Mouse (Mus musculus): ENCODE measurements around the gene Gm28038. TPM values are rescaled to one million over a fixed set of nuclear protein-coding genes. Genes with fewer than 3 reads are reported as not detected.

Gm28038 gene
- polyA plus RNA-seq (2014; fragmentation: Nextera tagmentation; extraction: Ambion mirVana) = not detected in 2 replicates

DNA sequence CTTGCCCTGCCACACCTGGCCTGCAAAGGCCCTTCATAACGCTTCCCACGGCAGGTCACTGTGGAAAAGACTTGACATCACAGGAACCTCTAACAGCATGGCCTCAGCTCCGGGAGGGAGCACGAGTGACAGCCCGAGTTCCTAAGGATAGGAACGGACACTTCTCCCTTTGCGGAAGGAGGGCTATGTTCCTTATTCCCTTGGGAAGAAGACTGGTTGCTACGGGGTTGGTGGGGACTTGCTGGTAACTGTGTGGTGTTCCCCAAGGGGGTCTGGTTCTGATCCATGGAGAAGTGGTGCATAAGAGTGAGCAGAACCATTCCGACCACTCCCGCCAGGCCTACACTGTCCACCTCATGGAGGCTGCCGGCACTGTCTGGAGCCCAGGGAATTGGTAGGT is at the start of gene Gm28038:
Gene Gm28038, plus strand, starts transcription at position 301 of the 400 bp plus-strand sequence.
- H3K9ac ChIP-seq (ENCODE audit: low read length) = no peak within 1 kb of the TSS
- no peaks in the 10 kb centered on the region for H3K36me3 ChIP-seq (ENCODE audit: control insufficient read depth, insufficient read depth, low read length)
- DNase-seq (ENCODE audit: low spot score) (no peak), ATAC-seq (replicated peaks; ENCODE audit: low FRiP score) (no peak)
- WGBS = 89% methylated on average over 11 of the region's 11 CpGs
- no peak within 1 kb of the TSS for H3K4me3 ChIP-seq (ENCODE audit: low read depth, low read length)
- peaks cover 4% of the 10 kb centered on the region; the same call in 1 of the 2 replicates for H3K4me1 ChIP-seq (replicated peaks; ENCODE audit: control insufficient read depth, insufficient read depth, low read length)
- no peak within 1 kb of the TSS for H3K4me2 ChIP-seq (ENCODE audit: low read depth, low read length, severe bottlenecking)
- no peak within 1 kb of the TSS for H3K27ac ChIP-seq (ENCODE audit: low read depth, low read length)
- no peaks in the 10 kb centered on the region for H3K27me3 ChIP-seq (ENCODE audit: control insufficient read depth, insufficient read depth, low read length)
- no peaks in the 10 kb centered on the region for H3K9me3 ChIP-seq (ENCODE audit: control insufficient read depth, low read length)

DNA sequence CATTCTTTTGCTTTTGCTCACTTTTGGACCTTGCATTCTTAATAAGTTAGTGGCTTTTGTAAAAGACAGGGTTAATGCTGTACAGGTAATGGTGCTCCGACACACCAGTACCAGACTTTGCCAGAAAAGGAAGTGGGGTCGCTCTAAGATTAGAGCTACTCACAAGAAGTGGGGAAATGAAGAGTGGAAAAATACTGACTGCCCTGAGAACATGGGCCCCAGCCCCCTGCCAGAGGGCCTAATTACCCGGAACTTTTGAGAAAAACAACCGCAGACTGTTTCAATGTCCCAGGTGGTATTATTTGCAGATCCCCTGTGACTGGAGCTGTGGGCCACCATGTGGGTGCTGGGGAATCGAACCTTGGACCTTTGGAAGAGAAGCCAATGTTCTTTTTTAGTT is 45.2 kb upstream of the Gm28038 start:
- ATAC-seq (replicated peaks; ENCODE audit: low FRiP score) = no peak
- no peak overlapping the region for H3K4me2 ChIP-seq (ENCODE audit: low read depth, low read length, severe bottlenecking)
- H3K9ac ChIP-seq (ENCODE audit: low read length) = no peak overlapping the region
- no peaks in the 10 kb centered on the region for H3K27me3 ChIP-seq (ENCODE audit: control insufficient read depth, insufficient read depth, low read length)
- peaks cover 10% of the 10 kb centered on the region; the same call in 1 of the 2 replicates for H3K4me1 ChIP-seq (replicated peaks; ENCODE audit: control insufficient read depth, insufficient read depth, low read length)
- no peak for DNase-seq (ENCODE audit: low spot score)
- no peak overlapping the region for H3K27ac ChIP-seq (ENCODE audit: low read depth, low read length)
- no peaks in the 10 kb centered on the region for H3K9me3 ChIP-seq (ENCODE audit: control insufficient read depth, low read length)
- no peak overlapping the region for H3K4me3 ChIP-seq (ENCODE audit: low read depth, low read length)
- no peaks in the 10 kb centered on the region; the same call in 1 of the 2 replicates for H3K36me3 ChIP-seq (ENCODE audit: control insufficient read depth, insufficient read depth, low read length)
- WGBS = 87% methylated on average over 5 of the region's 5 CpGs

DNA sequence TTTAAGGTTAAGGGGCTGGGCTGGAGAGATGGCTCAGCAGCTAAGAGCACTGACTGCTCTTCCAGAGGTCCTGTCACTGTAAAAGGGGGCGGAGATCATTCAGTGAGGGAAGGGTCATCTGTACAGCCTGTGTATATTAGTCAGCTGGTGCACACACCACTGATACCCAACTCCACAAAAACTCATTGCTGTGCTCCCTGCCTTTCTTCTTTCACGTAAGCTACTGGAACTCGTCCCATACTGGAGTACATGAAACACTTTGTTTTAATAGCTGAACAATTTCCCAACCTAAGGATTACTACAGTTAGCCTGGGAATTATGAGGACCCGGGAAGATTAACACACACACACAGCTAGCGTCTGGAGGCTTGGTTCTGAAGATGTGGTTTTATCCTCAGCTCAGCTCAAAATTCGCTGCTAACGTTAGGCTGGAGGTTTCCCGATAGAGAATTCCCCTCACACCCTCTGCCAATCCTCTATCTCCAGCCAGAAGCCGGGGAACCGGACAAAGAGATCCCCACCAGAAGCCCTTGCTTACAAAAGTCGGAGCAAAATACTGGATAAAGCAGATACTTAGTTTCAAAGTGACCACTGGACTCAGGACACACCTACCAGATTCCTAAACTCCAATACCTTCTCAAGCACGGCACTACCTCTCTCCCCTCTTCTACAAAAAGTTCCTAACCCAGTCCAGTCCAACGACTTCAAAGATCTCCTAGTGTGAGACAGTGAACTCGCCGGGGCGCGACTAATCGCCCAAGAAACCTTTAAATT is 44.2 kb upstream of the Gm28038 start:
- peak overlapping the region; percentile 89 for H3K4me3 ChIP-seq (ENCODE audit: low read depth, low read length)
- 0 out of 2 replicates have a peak, but pooled peaks have one; percentile 5 for ATAC-seq (replicated peaks; ENCODE audit: low FRiP score)
- WGBS = 7% methylated on average over 18 of the region's 18 CpGs
- no peaks in the 10 kb centered on the region for H3K9me3 ChIP-seq (ENCODE audit: control insufficient read depth, low read length)
- DNase-seq (ENCODE audit: low spot score) = no peak
- peak overlapping the region; percentile 80 for H3K4me2 ChIP-seq (ENCODE audit: low read depth, low read length, severe bottlenecking)
- H3K27me3 ChIP-seq (ENCODE audit: control insufficient read depth, insufficient read depth, low read length) = no peaks in the 10 kb centered on the region
- H3K4me1 ChIP-seq (replicated peaks; ENCODE audit: control insufficient read depth, insufficient read depth, low read length) = peaks cover 10% of the 10 kb centered on the region; the same call in 1 of the 2 replicates
- H3K27ac ChIP-seq (ENCODE audit: low read depth, low read length) = peak overlapping the region; percentile 48; the same call in 1 of the 2 replicates
- H3K9ac ChIP-seq (ENCODE audit: low read length) = peak overlapping the region; percentile 74
- peaks cover 3% of the 10 kb centered on the region; the same call in 1 of the 2 replicates for H3K36me3 ChIP-seq (ENCODE audit: control insufficient read depth, insufficient read depth, low read length)

DNA sequence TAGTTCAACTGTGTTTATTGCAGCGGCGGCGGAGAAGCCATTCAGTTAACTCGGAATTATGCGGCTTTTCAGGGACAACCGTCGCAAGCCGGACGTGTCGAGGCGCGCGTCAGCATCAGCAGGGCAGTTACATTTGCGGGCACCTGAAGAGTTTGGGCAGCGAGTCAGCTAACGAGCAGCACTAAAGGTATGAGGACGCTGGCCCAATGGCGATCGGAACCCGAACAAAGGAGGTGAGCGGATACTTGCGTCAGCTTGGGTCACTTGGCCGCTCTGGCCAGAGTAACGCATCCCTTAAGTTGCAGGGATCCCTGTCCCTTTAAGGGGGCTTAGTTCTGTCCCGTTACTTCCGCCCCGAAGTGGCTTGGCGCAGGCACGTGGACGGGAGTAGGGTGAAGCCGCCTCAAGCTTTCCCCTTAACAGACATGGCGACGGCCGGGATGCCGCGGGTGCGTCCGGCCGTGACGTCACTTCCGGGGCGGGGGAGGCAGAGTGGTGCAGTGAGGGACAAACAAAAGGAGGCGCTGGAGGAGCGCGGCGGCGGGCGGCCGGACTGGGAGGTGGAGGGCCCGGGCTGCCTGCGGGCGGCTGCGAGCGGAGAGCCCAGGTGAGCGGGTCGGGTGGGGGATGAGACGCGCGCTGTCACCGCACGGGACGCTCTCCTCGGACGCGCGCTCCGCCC is 43.5 kb upstream of the Gm28038 start, which contains the start of gene Lrrc8a:
Gene Lrrc8a, plus strand, starts transcription at position 517 of the 682 bp plus-strand sequence.
- H3K9ac ChIP-seq (ENCODE audit: low read length) = peak within 1 kb of the TSS; percentile 89
- H3K4me2 ChIP-seq (ENCODE audit: low read depth, low read length, severe bottlenecking) = peak within 1 kb of the TSS; percentile 84
- ATAC-seq (replicated peaks; ENCODE audit: low FRiP score) (peak; percentile 96), DNase-seq (ENCODE audit: low spot score) (peak; percentile 100)
- peak within 1 kb of the TSS; percentile 84 for H3K27ac ChIP-seq (ENCODE audit: low read depth, low read length)
- no peaks in the 10 kb centered on the region for H3K27me3 ChIP-seq (ENCODE audit: control insufficient read depth, insufficient read depth, low read length)
- H3K4me3 ChIP-seq (ENCODE audit: low read depth, low read length) = peak within 1 kb of the TSS; percentile 89
- H3K4me1 ChIP-seq (replicated peaks; ENCODE audit: control insufficient read depth, insufficient read depth, low read length) = peaks cover 10% of the 10 kb centered on the region; the same call in 1 of the 2 replicates
- peaks cover 3% of the 10 kb centered on the region; the same call in 1 of the 2 replicates for H3K36me3 ChIP-seq (ENCODE audit: control insufficient read depth, insufficient read depth, low read length)
- WGBS = under 1% methylated on average over 65 of the region's 67 CpGs
- H3K9me3 ChIP-seq (ENCODE audit: control insufficient read depth, low read length) = no peaks in the 10 kb centered on the region

DNA sequence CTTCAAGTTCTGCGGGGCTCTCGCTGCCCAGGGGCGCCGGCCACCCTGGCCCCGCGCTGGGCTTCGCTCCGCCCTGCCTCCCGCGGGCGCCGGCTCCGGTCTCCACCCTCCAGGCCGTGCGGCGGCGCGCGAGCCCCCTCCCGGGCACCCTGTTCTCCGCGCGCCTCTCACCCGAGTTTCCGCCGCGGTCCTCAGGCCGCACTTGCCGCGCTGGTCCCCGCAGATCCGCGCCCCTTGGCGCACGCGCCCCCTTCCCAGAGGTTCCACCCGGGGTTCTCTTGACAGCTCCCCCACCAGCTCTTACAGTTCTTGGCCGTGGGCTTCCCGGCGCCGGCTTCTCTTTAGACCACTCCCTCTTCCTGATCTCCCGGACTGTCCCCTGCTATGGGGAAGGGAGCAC is 43.0 kb upstream of the Gm28038 start:
- no peaks in the 10 kb centered on the region for H3K9me3 ChIP-seq (ENCODE audit: control insufficient read depth, low read length)
- ATAC-seq (replicated peaks; ENCODE audit: low FRiP score) (peak; percentile 88), DNase-seq (ENCODE audit: low spot score) (peak; percentile 85)
- peak overlapping the region; percentile 84 for H3K27ac ChIP-seq (ENCODE audit: low read depth, low read length)
- H3K4me3 ChIP-seq (ENCODE audit: low read depth, low read length) = peak overlapping the region; percentile 89
- peaks cover 3% of the 10 kb centered on the region; the same call in 1 of the 2 replicates for H3K36me3 ChIP-seq (ENCODE audit: control insufficient read depth, insufficient read depth, low read length)
- peak overlapping the region; percentile 89 for H3K9ac ChIP-seq (ENCODE audit: low read length)
- H3K4me1 ChIP-seq (replicated peaks; ENCODE audit: control insufficient read depth, insufficient read depth, low read length) = peaks cover 10% of the 10 kb centered on the region; the same call in 1 of the 2 replicates
- H3K27me3 ChIP-seq (ENCODE audit: control insufficient read depth, insufficient read depth, low read length) = no peaks in the 10 kb centered on the region
- peak overlapping the region; percentile 84 for H3K4me2 ChIP-seq (ENCODE audit: low read depth, low read length, severe bottlenecking)
- under 1% methylated on average over 42 of the region's 42 CpGs for WGBS

DNA sequence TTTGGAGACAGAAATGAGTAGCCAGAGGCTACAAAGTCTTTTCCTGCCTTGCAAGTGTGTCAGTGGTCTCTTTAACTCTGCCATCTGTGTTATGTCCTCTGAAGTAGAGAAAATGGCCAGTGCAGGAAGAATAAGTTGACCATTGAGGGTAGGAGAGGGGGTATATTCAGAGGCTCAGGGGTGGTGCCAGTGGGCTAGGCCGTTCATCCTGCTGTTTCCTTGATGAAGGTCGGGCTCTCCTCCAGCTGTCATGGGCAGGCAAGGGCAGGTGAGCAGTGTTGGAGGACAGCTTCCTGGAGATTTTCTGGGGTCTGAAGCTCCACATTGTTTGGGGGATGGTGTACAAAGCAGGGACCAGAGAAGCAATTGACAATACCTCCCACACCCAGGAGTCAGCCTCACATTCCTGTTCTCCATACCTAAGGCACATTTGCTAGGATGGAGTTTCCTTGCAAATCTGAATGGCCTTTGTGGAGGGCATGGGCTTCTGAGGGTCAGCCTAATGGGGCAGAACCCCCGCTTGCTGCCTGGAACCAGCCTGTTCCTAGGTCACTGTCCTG is 41.9 kb upstream of the Gm28038 start:
- no peaks in the 10 kb centered on the region for H3K9me3 ChIP-seq (ENCODE audit: control insufficient read depth, low read length)
- H3K36me3 ChIP-seq (ENCODE audit: control insufficient read depth, insufficient read depth, low read length) = peaks cover 3% of the 10 kb centered on the region; the same call in 1 of the 2 replicates
- DNase-seq (ENCODE audit: low spot score) (no peak), ATAC-seq (replicated peaks; ENCODE audit: low FRiP score) (no peak)
- no peaks in the 10 kb centered on the region for H3K27me3 ChIP-seq (ENCODE audit: control insufficient read depth, insufficient read depth, low read length)
- H3K4me2 ChIP-seq (ENCODE audit: low read depth, low read length, severe bottlenecking) = peak overlapping the region; percentile 84
- peaks cover 10% of the 10 kb centered on the region; the same call in 1 of the 2 replicates for H3K4me1 ChIP-seq (replicated peaks; ENCODE audit: control insufficient read depth, insufficient read depth, low read length)
- peak overlapping the region; percentile 89 for H3K9ac ChIP-seq (ENCODE audit: low read length)
- peak overlapping the region; percentile 89 for H3K4me3 ChIP-seq (ENCODE audit: low read depth, low read length)
- 74% methylated on average over 3 of the region's 3 CpGs for WGBS
- no peak overlapping the region for H3K27ac ChIP-seq (ENCODE audit: low read depth, low read length)

DNA sequence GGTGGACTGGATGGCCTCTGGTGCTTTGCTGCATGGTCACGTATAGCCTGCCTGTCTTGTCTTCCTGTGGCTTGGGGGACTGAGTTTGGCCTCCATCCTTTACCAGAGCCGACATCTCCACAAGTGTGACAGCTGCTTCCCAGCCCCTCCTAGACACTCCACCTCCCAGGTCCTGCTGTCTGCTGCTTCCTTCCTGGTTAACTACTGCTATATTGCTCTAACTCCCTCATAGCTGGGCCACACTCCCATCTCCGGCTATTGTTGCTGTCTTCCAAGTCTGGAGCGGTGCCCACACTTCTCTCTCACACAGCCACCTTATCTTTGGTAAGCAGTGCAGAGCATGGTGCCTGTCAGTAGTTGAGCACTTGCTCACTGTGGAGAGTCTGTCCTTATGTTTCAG is 41.1 kb upstream of the Gm28038 start:
- Histone ChIP-seq H3K36me3 (ENCODE audit: control insufficient read depth, insufficient read depth, low read length) (peaks cover 3% of the 10 kb centered on the region; the same call in 1 of the 2 replicates), H3K4me1 (replicated peaks; ENCODE audit: control insufficient read depth, insufficient read depth, low read length) (peaks cover 10% of the 10 kb centered on the region; the same call in 1 of the 2 replicates), H3K27ac (ENCODE audit: low read depth, low read length) (no peak overlapping the region), H3K4me2 (ENCODE audit: low read depth, low read length, severe bottlenecking) (no peak overlapping the region), H3K4me3 (ENCODE audit: low read depth, low read length) (no peak overlapping the region), H3K27me3 (ENCODE audit: control insufficient read depth, insufficient read depth, low read length) (no peaks in the 10 kb centered on the region), H3K9me3 (ENCODE audit: control insufficient read depth, low read length) (no peaks in the 10 kb centered on the region), H3K9ac (ENCODE audit: low read length) (no peak overlapping the region)
- ATAC-seq (replicated peaks; ENCODE audit: low FRiP score) (no peak), DNase-seq (ENCODE audit: low spot score) (no peak)
- WGBS = 86% methylated on average over 4 of the region's 4 CpGs

DNA sequence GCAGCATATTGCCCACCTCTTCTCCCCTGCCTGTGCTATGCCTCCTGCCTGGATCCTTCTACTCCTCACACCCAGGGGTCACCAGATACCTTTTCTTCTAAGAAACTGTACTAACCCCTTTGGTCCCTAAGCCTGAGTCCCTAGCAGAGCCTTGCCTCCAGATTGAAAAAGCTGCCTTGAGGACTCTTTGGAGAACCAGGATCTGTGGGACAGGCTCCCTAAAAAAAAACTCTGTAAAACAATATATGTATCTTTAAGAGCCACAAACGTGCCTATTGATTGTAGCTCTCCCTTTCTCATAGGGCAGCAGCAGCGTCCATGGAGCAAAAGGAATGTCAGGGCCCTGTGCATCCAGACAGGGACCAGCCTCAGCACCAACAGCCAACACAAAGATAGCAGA is 40.6 kb upstream of the Gm28038 start, which contains the start of gene Gm28035:
Gene Gm28035, plus strand, starts transcription at position 301 of the 400 bp plus-strand sequence.
- H3K27ac ChIP-seq (ENCODE audit: low read depth, low read length) = no peak within 1 kb of the TSS
- H3K4me1 ChIP-seq (replicated peaks; ENCODE audit: control insufficient read depth, insufficient read depth, low read length) = peaks cover 10% of the 10 kb centered on the region; the same call in 1 of the 2 replicates
- H3K9ac ChIP-seq (ENCODE audit: low read length) = no peak within 1 kb of the TSS
- no peaks in the 10 kb centered on the region for H3K9me3 ChIP-seq (ENCODE audit: control insufficient read depth, low read length)
- no peak within 1 kb of the TSS for H3K4me2 ChIP-seq (ENCODE audit: low read depth, low read length, severe bottlenecking)
- ATAC-seq (replicated peaks; ENCODE audit: low FRiP score) = no peak
- peaks cover 3% of the 10 kb centered on the region; the same call in 1 of the 2 replicates for H3K36me3 ChIP-seq (ENCODE audit: control insufficient read depth, insufficient read depth, low read length)
- no peaks in the 10 kb centered on the region for H3K27me3 ChIP-seq (ENCODE audit: control insufficient read depth, insufficient read depth, low read length)
- DNase-seq (ENCODE audit: low spot score) = no peak
- 84% methylated on average over 2 of the region's 2 CpGs for WGBS
- no peak within 1 kb of the TSS for H3K4me3 ChIP-seq (ENCODE audit: low read depth, low read length)
